Mouse (Mus musculus): ENCODE data around the gene Tspan5.

- TF ChIP-seq POLR2A (IDR thresholded peaks at IDR 0.05; ENCODE audit: low read depth, low read length) (no peak), CTCF (IDR thresholded peaks at IDR 0.05; ENCODE audit: borderline replicate concordance, insufficient read depth, low read length) (no peak)
Observed at GRCm38 (mm10) chr3:138852982-138853689, 111.1 kb downstream of the Tspan5 start.
